Mouse (Mus musculus): ENCODE measurements at regions not wholly inside any gene's neighbourhood (a gene's known extent, or its start where the extent isn't known, plus 50 kb on each side); places are given as distances from the start of the nearest gene placed in this dataset.

- no peak for DNase-seq
Measured at GRCm38 (mm10) chr9:26575990-26576389, 157.5 kb upstream of the B3gat1 start.

GRCm38 (mm10) chr9:26601979-26602378 is 131.5 kb upstream of the B3gat1 start:
- DNase-seq, result no peak

GRCm38 (mm10) chr9:26604552-26604951 is 129.0 kb upstream of the B3gat1 start:
- no peak for DNase-seq

- no peak for DNase-seq
Measured at GRCm38 (mm10) chr9:26611711-26612437, 121.7 kb upstream of the B3gat1 start.

- no peak for DNase-seq
Measured at GRCm38 (mm10) chr9:26622840-26623448, 110.6 kb upstream of the B3gat1 start.

- DNase-seq, result peak; percentile 37
Measured at GRCm38 (mm10) chr9:26625171-26625937, 108.2 kb upstream of the B3gat1 start.

GRCm38 (mm10) chr9:26632891-26633650 is 100.5 kb upstream of the B3gat1 start:
- no peak for DNase-seq

- DNase-seq, result no peak
Measured at GRCm38 (mm10) chr9:26635211-26635610, 98.3 kb upstream of the B3gat1 start.

- no peak for DNase-seq
Measured at GRCm38 (mm10) chr9:26638586-26638985, 94.9 kb upstream of the B3gat1 start.

- DNase-seq, result no peak
Measured at GRCm38 (mm10) chr9:26642302-26642701, 91.2 kb upstream of the B3gat1 start.

GRCm38 (mm10) chr9:26642831-26643230 is 90.7 kb upstream of the B3gat1 start:
- DNase-seq, result no peak

- DNase-seq, result no peak
Measured at GRCm38 (mm10) chr9:26649506-26649905, 84.0 kb upstream of the B3gat1 start.

- DNase-seq, result no peak
Measured at GRCm38 (mm10) chr9:26652920-26653319, 80.6 kb upstream of the B3gat1 start.

- DNase-seq, result no peak
Measured at GRCm38 (mm10) chr9:26659366-26659765, 74.2 kb upstream of the B3gat1 start.

GRCm38 (mm10) chr9:26663544-26663943 is 70.0 kb upstream of the B3gat1 start:
- DNase-seq, result no peak

- no peak for DNase-seq
Measured at GRCm38 (mm10) chr9:26667835-26668234, 65.7 kb upstream of the B3gat1 start.

- no peak for DNase-seq
Measured at GRCm38 (mm10) chr9:26674059-26674757, 59.3 kb upstream of the B3gat1 start.

GRCm38 (mm10) chr9:26678288-26678687 is 55.2 kb upstream of the B3gat1 start:
- no peak for DNase-seq

GRCm38 (mm10) chr9:26681516-26681915 is 52.0 kb upstream of the B3gat1 start:
- no peak for DNase-seq

All from gastrocnemius, postnatal 10 days (tissue).